Mouse (Mus musculus) hindbrain, embryonic 13.5 days (tissue): ENCODE measurements around the gene Rhbdl1. TPM values are rescaled to one million over a fixed set of nuclear protein-coding genes. Genes with fewer than 3 reads are reported as not detected.

Experiments used
- ATAC-seq: fragments of 200-750 bp; cut with Nextera tagmentation; 2 replicates; pipeline ENCODE4 v1.8.0; 2017; ENCODE audit warnings: moderate TSS enrichment; ENCODE audit not compliant: low FRiP score
- H3K27ac ChIP-seq: fragments of 300-500 bp; sonication (generic); 2 replicates; pipeline ENCODE4 v1.5.1; 2015; ENCODE audit warnings: inconsistent platforms, mild to moderate bottlenecking, moderate library complexity
- H3K27me3 ChIP-seq: fragments of 300-500 bp; sonication (generic); 2 replicates; pipeline ENCODE4 v1.6.1; 2015; ENCODE audit warnings: mild to moderate bottlenecking, inconsistent platforms
- H3K36me3 ChIP-seq: fragments of 300-500 bp; sonication (generic); 2 replicates; pipeline ENCODE4 v1.6.1; 2015; ENCODE audit warnings: mild to moderate bottlenecking, inconsistent platforms
- H3K4me1 ChIP-seq: fragments of 300-500 bp; sonication (generic); replicated peaks from 2 replicates; pipeline ENCODE4 v1.6.1; 2015; ENCODE audit warnings: inconsistent platforms
- H3K4me2 ChIP-seq: fragments of 300-500 bp; sonication (generic); 2 replicates; pipeline ENCODE4 v1.6.1; 2015; ENCODE audit warnings: inconsistent platforms, mild to moderate bottlenecking, moderate library complexity
- H3K4me3 ChIP-seq: fragments of 300-500 bp; sonication (generic); 2 replicates; pipeline ENCODE4 v1.5.1; 2015; ENCODE audit warnings: mild to moderate bottlenecking, inconsistent platforms
- H3K9ac ChIP-seq: fragments of 300-500 bp; sonication (generic); 2 replicates; pipeline ENCODE4 v1.6.1; 2015; ENCODE audit warnings: mild to moderate bottlenecking, inconsistent platforms
- H3K9me3 ChIP-seq: fragments of 300-500 bp; sonication (generic); 2 replicates; pipeline ENCODE4 v1.6.1; 2016; ENCODE audit warnings: inconsistent platforms
- WGBS: fragments of 180-500 bp; shearing (Covaris S2); methylation state at CpG from one replicate; pipeline ENCODE4 v1.1.7; 2015; 5-methylcytosine and 5-hydroxymethylcytosine counted together
- polyA plus RNA-seq: library from polyadenylated mRNA; unstranded; fragments of >200 nt; fragmentation: Nextera tagmentation; extraction: Ambion mirVana; gene quantifications from 2 replicates; pipeline ENCODE4 v1.2.1, GENCODE M21; 2015

The Rhbdl1 gene
- 24.2 and 25.5 TPM in 2 replicates for polyA plus RNA-seq

DNA sequence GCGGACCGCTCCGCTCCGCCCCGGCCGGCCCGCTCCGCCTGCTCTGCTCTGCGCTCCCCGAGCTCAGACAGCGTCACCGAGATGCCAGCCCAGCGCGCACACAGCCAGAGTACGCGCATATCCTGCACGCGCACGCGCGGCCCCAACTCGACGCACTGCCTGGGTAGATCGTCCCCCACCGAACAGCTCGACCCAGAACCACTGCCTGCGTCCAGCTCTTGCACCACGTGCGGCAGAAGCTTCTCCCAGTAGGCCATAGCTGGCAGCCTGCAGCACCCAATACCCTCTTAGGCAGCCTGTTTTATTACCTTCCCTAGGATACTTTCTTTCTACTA is at the start of gene Rhbdl1:
Rhbdl1 (minus strand) TSS at position 220 of the 335 bp plus-strand sequence.
- peak within 1 kb of the TSS; percentile 88 for H3K27ac ChIP-seq
- H3K27me3 ChIP-seq = no peaks in the 10 kb centered on the region
- ATAC-seq = peak; percentile 49; the same call in 1 of the 2 replicates
- H3K36me3 ChIP-seq = peaks cover 52% of the 10 kb centered on the region
- WGBS = under 1% methylated on average over 29 of the region's 29 CpGs
- peaks cover 61% of the 10 kb centered on the region for H3K4me1 ChIP-seq
- H3K4me3 ChIP-seq = peak within 1 kb of the TSS; percentile 49
- peak within 1 kb of the TSS; percentile 91 for H3K9ac ChIP-seq
- peak within 1 kb of the TSS; percentile 99 for H3K4me2 ChIP-seq
- no peaks in the 10 kb centered on the region for H3K9me3 ChIP-seq

DNA sequence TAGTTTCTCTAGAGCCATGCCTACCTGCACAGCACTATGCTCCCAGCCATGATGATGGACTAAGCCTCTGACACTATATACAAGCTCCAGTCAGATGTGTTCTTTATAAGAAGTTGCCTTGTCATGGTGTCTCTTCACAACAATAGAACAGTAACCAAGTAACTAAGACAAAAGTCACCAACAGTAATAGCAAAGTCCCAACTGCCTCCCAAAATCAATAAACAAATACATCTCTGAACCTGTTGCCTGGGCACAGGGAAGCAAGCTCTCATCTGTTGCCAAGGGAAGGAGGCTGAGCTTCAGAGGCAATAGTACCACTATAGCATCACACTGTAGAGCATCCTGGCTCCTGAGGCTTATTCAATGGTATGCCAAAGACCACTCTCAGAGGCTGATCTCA is 49.7 kb upstream of the Rhbdl1 start:
- Histone ChIP-seq H3K4me1 (peaks cover 7% of the 10 kb centered on the region), H3K36me3 (peaks cover 70% of the 10 kb centered on the region)

DNA sequence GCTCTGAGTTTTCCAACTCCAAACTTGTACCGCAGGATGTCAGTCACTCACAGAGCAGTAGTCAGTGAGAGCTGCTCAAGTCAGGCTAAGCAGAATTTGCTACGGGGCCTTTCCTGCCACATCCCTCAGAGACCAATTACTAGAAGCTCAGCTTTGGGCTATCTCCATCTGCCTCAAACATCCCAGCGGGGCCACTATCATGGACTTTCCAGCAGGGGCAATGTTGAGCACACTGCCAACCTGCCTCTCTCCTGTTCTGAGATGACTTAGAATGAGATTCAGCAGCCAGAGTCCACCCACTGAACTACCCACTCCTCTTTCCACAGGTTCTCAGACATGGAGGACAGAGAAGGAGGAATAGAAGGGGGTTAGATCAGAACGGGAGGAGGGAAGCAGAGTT is 48.5 kb upstream of the Rhbdl1 start:
- no peak for ATAC-seq
- peaks cover 67% of the 10 kb centered on the region for H3K36me3 ChIP-seq
- H3K27ac ChIP-seq = no peak overlapping the region

More for the DNA sequence above, 49.7 kb upstream of the Rhbdl1 start:
- Histone ChIP-seq H3K27ac (no peak overlapping the region), H3K4me3 (no peak overlapping the region), H3K27me3 (no peaks in the 10 kb centered on the region), H3K4me2 (no peak overlapping the region), H3K9me3 (no peaks in the 10 kb centered on the region), H3K9ac (no peak overlapping the region)
- ATAC-seq = no peak

DNA sequence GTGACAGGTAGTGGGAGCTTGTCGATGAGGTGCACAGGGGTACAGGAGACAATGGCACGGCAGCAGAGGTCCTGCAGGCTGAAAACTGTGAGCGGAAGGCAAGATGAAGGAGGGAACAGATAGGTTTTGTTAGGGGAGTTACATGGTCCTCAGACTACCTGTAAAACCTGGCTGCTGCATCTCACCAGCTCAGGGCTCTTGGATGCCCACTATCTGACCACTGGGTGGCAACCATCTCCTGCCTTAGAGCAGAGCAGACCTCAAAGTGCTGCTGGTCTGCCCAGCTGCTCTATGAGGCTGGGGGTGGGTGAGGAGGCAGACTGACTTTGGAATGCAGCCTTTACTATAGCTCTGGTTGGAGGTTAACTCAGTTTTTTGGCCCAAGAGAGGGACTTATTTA is 46.7 kb upstream of the Rhbdl1 start:
- H3K4me1 ChIP-seq = peaks cover 29% of the 10 kb centered on the region
- no peaks in the 10 kb centered on the region for H3K27me3 ChIP-seq
- no peak overlapping the region for H3K4me2 ChIP-seq
- H3K4me3 ChIP-seq = no peak overlapping the region
- H3K9me3 ChIP-seq = no peaks in the 10 kb centered on the region
- 96% methylated on average over 3 of the region's 3 CpGs for WGBS
- H3K36me3 ChIP-seq = peaks cover 58% of the 10 kb centered on the region
- ATAC-seq = no peak
- no peak overlapping the region for H3K27ac ChIP-seq
- H3K9ac ChIP-seq = no peak overlapping the region

More for the DNA sequence above, 48.5 kb upstream of the Rhbdl1 start:
- Histone ChIP-seq H3K4me3 (no peak overlapping the region), H3K9ac (no peak overlapping the region), H3K27me3 (no peaks in the 10 kb centered on the region), H3K4me1 (peaks cover 19% of the 10 kb centered on the region), H3K4me2 (no peak overlapping the region), H3K9me3 (no peaks in the 10 kb centered on the region)
- WGBS = 68% methylated on average over 4 of the region's 4 CpGs

DNA sequence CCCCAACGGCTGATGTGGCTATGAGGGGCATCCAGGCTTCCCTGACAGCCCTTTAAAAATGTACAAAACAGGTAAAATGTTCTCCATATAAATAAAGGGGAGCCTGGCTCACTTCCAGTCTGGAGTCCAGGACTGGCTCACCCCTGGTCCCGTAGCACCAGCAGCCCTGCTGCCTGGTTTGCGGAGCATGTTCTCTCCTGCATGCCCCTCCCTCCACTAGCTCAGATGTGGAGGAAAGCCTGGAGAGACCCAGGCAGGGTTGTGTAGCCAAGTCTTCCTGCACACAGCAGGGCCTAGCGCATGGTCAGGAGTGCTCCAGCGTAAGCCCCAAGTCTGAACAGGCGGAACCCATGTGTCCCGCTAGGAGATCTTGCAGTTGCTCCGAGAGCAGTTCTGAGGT is 46.2 kb upstream of the Rhbdl1 start:
- 80% methylated on average over 8 of the region's 8 CpGs for WGBS
- Histone ChIP-seq H3K4me3 (no peak overlapping the region), H3K9me3 (no peaks in the 10 kb centered on the region), H3K27ac (0 out of 2 replicates have a peak overlapping the region, but pooled peaks have one; percentile 15), H3K27me3 (no peaks in the 10 kb centered on the region), H3K4me1 (peaks cover 29% of the 10 kb centered on the region), H3K4me2 (no peak overlapping the region), H3K36me3 (peaks cover 58% of the 10 kb centered on the region), H3K9ac (0 out of 2 replicates have a peak overlapping the region, but pooled peaks have one; percentile 35)
- ATAC-seq = no peak

DNA sequence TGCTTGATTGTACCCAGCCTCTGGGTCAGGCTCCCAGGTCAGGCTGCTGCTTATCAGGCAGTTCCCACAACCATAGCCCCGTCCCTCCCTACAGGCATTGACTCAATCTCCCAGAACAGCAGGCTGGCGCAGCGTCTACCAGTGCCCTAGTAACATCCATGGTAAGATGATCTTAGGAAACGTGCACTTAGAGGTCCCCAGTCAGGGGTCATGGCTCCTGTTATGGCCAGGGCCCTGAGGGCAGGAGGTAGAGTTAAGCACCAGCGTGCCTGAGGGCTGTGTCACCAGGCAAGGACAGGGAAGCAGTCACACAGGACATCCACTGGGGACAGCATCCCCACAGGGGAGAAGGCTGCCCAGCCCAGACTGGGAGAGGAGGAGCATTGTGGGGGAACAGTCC is 45.2 kb upstream of the Rhbdl1 start:
- no peak overlapping the region for H3K9ac ChIP-seq
- H3K27ac ChIP-seq = peak overlapping the region; percentile 46; the same call in 1 of the 2 replicates
- 30% methylated on average over 5 of the region's 5 CpGs for WGBS

DNA sequence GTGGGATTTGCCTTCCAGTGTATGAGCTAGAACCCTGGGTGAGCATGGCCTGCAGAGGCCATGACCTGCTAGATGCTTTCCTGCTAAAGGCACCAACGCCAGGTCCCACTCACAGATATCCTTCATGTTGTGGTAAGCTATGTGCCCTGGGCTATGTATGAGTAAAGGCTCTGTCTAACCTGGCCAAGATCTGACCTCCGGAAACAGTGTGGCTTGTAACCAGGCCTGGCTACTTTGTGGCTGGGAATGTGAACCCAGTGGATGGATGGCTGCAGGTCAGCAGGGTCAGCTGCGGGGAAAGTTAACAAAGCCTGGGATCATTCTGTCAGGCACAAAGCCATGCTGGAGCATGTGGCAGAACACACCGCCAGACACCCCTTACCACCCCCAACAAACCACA is 44.6 kb upstream of the Rhbdl1 start:
- no peak overlapping the region for H3K9ac ChIP-seq
- H3K27ac ChIP-seq = peak overlapping the region; percentile 46

More for the DNA sequence above, 45.2 kb upstream of the Rhbdl1 start:
- no peak overlapping the region for H3K4me3 ChIP-seq
- no peaks in the 10 kb centered on the region for H3K27me3 ChIP-seq
- H3K4me2 ChIP-seq = no peak overlapping the region
- ATAC-seq = no peak
- peaks cover 56% of the 10 kb centered on the region for H3K36me3 ChIP-seq
- peaks cover 31% of the 10 kb centered on the region for H3K4me1 ChIP-seq
- no peaks in the 10 kb centered on the region for H3K9me3 ChIP-seq

DNA sequence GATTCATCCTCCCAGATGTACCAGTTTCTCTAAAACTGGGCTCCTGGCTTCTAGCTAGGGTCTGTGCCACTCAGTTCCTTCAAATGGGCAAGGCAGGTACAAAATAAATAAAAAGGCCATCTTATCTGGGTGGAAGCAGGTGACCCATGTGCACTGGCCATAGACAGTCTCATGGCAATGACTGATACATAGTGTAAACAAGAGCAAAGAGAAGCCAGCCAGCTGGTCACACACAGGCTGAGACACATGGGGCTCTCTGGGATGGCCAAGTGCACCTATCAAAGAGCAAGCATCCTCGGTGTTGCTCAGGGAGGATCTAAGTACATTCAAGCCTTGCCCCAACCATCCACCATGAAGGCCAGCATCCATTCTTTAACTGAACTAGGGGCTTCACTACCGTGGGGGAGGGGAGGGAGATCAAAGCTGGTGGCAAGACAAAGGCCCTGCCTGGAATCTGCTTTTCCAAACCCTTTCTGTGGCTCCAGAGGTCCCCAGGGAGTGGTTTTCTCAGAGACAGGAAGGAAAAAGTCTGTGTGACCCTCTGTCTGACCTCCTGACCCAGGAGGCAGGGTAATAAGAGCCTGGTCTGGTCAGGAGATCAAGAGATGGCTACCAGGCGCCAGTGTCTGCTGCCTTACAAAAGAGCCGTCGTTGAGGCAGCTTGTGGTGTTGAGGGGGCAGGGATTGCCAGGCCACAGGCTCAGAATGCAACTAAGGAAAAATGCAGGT is 44.0 kb upstream of the Rhbdl1 start:
- H3K9ac ChIP-seq = 0 out of 2 replicates have a peak overlapping the region, but pooled peaks have one; percentile 0
- H3K27me3 ChIP-seq = no peaks in the 10 kb centered on the region
- no peaks in the 10 kb centered on the region for H3K9me3 ChIP-seq
- no peak overlapping the region for H3K4me3 ChIP-seq
- H3K36me3 ChIP-seq = peaks cover 54% of the 10 kb centered on the region
- 4% methylated on average over 5 of the region's 5 CpGs for WGBS
- peak overlapping the region; percentile 46 for H3K27ac ChIP-seq
- peaks cover 44% of the 10 kb centered on the region for H3K4me1 ChIP-seq
- no peak overlapping the region for H3K4me2 ChIP-seq
- no peak for ATAC-seq

More for the DNA sequence above, 44.6 kb upstream of the Rhbdl1 start:
- ATAC-seq = no peak
- Histone ChIP-seq H3K36me3 (peaks cover 54% of the 10 kb centered on the region), H3K4me3 (no peak overlapping the region), H3K9me3 (no peaks in the 10 kb centered on the region), H3K4me1 (peaks cover 37% of the 10 kb centered on the region), H3K4me2 (no peak overlapping the region), H3K27me3 (no peaks in the 10 kb centered on the region)
- 15% methylated on average over 4 of the region's 4 CpGs for WGBS

DNA sequence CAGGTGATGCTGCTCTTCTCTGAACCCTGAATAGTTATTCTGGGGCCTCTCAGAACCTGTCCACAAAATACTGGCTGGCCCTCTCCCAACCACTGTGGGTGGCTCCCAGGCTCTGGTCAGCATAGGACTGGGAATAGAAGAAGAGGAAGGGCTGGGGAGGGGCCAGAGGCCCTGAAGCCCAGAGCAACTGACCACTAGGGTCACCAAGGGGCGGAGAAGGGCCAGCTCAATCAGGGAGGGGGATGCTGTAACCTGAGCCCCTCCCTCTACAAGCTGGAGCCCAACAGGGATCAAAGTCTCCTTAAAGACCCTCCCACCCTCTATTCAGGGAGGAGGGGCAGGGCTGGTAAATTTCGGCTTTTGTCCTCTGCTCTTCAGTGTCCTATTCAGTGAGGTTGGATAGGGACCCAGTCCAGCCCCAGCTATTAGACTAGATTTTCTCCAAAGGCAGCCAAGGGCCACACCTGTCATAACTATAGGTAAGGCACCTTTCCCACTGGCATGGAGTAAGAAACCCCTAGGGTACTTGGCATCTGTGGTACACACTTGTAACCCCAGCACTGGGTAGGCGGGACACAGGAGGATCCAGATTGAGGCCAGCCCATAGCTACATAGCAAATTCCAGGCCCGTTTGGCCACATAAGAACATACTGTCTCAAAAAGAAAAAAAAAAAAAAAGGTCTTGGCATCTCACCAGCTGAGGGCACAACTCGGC is 43.3 kb upstream of the Rhbdl1 start, which contains the start of gene Wfikkn1:
Wfikkn1 (minus strand) TSS at position 663 of the 715 bp plus-strand sequence.
- H3K36me3 ChIP-seq = peaks cover 54% of the 10 kb centered on the region
- H3K27ac ChIP-seq = peak within 1 kb of the TSS; percentile 46
- no peak within 1 kb of the TSS for H3K4me2 ChIP-seq
- 22% methylated on average over 5 of the region's 5 CpGs for WGBS
- peaks cover 41% of the 10 kb centered on the region for H3K4me1 ChIP-seq
- no peaks in the 10 kb centered on the region for H3K27me3 ChIP-seq
- H3K9ac ChIP-seq = 0 out of 2 replicates have a peak within 1 kb of the TSS, but pooled peaks have one; percentile 0
- no peaks in the 10 kb centered on the region for H3K9me3 ChIP-seq
- no peak within 1 kb of the TSS for H3K4me3 ChIP-seq
- ATAC-seq = no peak

DNA sequence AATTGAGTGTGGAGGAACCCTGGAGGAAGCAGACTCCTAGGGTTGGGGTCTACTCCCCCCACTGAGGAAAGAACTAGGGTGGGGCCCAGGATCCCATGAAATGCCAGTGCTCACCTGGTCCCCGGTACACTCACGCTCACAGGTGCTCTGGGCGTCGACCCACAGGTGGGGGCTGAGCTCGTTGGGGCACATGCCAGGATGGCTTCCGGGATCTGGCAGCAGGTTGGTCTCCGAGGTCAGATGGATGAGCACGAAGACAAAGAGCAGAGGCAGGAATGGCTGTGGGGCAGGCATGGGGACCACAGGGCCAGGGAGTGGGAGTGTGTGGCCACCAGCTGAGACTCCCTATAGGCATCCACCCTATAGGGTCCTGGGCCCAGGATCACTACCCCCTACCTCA is 42.7 kb upstream of the Rhbdl1 start:
- no peaks in the 10 kb centered on the region for H3K9me3 ChIP-seq
- ATAC-seq = no peak
- no peaks in the 10 kb centered on the region for H3K27me3 ChIP-seq
- H3K4me3 ChIP-seq = no peak overlapping the region
- peaks cover 40% of the 10 kb centered on the region for H3K4me1 ChIP-seq
- 68% methylated on average over 8 of the region's 8 CpGs for WGBS
- H3K9ac ChIP-seq = no peak overlapping the region
- no peak overlapping the region for H3K4me2 ChIP-seq
- H3K27ac ChIP-seq = no peak overlapping the region
- peaks cover 49% of the 10 kb centered on the region for H3K36me3 ChIP-seq

DNA sequence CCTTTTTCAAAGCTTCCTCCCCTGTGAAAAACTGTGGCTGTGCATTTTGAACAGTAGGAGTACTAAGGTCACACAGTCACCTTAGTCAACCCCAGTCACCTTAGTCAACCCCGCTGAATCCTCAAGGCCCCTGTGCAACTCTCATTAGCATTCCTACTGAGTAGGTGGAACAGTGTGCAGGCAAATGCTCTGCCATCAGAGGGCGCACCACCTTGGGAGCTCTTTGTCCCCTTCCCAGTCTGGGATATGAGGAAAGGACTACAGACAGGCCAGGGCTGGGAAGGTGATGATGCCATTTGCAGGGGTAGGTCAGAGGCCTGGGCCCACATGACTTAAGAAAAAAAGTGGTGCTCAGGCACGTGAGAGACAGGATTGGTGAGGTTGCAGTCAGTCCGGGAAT is 42.2 kb upstream of the Rhbdl1 start:
- Histone ChIP-seq H3K9me3 (no peaks in the 10 kb centered on the region), H3K4me2 (no peak overlapping the region), H3K27me3 (no peaks in the 10 kb centered on the region), H3K9ac (no peak overlapping the region), H3K27ac (no peak overlapping the region), H3K4me3 (no peak overlapping the region), H3K4me1 (peaks cover 44% of the 10 kb centered on the region), H3K36me3 (peaks cover 44% of the 10 kb centered on the region)
- ATAC-seq = no peak
- WGBS = 39% methylated on average over 4 of the region's 4 CpGs

DNA sequence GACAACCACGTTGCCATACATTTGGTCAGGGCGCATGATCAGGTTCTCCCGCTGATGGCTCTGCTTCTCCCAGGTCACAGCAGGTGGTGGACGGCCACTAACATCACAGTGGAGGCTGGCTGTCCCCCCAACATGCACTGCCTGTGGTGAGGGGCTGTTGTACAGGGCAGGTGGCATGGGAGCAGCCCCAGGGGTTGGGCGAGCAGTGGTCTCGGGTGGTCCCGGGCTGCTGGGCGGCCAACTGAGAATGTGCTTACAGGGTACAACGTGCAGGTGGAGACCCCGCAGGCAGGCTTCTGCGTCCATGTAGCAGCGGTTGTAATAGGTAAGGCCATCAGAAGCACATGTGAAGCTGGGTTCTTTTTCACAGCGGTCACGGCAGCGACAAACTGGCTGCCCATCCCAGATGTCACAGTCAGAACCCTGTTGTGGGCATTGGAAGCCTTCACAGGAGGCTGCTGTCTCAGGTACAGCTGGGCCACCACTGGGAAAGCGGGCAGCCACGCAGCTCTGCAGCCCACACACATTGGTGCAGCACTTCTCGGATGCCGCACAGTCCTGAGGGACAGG is 41.6 kb upstream of the Rhbdl1 start:
- no peak for ATAC-seq
- H3K4me2 ChIP-seq = no peak overlapping the region
- H3K4me1 ChIP-seq = peaks cover 49% of the 10 kb centered on the region
- H3K9ac ChIP-seq = no peak overlapping the region
- H3K27ac ChIP-seq = no peak overlapping the region
- no peaks in the 10 kb centered on the region for H3K9me3 ChIP-seq
- 83% methylated on average over 19 of the region's 19 CpGs for WGBS
- no peaks in the 10 kb centered on the region for H3K27me3 ChIP-seq
- no peak overlapping the region for H3K4me3 ChIP-seq
- H3K36me3 ChIP-seq = peaks cover 38% of the 10 kb centered on the region
